Mouse (Mus musculus) frontal cortex, postnatal 10 days (tissue): ENCODE data around the gene Akap1.

ENCODE experiments used
- DNase-seq, 2 experiments: peaks; one replicate each; pipeline ENCODE4 v3.0.0; 2022; ENCODE audit warnings: low spot score in 2 of 2, mixed read lengths in 1 of 2

Gene Akap1

DNA sequence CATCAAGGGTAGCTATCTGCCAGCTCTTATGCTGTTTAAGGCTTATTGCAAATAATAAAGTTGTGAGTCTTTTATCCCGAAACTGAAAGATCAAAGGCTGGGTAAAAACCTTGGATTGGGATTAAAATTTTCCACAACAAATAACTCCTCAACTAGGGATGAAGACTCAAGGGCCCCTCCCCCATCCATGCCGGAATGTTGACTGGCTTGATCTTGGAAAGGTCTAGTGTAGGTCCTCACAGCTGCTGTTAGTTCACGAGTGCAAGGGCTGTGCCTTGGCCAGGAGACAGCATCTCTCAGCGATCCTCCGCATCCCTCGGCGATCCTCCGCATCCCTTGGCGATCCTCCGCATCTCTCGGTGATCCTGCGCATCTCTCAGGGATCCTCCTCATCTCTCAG, 13.6 kb upstream of the Akap1 start:
- no peak for DNase-seq

DNA sequence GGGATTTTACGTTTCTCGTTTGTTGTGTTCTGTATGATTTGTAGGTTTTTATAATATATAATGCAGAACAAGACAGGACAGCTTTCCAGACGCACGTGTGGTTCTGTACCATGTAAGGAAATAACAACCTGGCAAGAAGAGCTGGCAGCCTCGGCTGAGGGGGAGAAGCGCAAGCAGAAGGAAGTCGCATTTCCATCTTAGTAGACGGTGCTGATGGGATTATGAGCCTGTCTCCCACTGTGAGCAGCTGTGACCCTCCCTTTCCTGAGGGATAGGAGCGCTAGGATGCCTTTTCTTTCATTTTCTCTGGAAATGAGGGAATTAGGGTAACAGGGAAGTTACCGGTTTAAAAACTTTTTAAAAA, 9.3 kb upstream of the Akap1 start:
- DNase-seq: no peak

DNA sequence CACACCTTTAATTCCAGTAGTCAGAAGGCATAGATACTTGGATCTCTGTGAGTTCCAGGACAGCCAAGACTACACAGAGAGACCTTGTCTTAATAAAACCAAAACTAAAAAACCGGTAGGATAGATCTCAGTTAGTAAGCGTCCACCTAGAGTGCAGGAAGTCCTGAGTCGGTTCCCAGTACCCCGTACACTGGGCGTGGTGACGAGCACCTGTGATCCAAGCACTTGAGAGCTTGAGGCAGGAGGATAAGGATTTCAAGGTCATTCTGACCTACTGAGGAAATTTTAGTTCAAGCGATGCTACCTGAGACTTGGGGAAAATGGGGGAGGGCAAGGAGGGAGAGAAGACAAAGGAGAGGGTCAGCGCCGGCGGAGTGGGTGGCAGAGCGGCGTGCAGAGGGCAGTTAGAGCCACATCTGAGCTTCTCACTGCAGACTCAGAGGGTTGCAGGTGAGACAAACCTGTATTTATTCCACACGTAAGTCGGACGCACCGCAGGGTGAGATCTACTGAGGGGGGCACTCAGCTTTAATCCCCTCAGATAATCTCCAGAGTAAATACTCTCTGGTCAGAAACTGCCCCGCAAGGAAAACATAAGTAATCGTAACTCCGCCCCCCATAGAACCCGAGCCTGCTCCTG, 8.8 kb upstream of the Akap1 start:
- no peak for DNase-seq

GRCm38 (mm10) chr11:88869443-88869842, 5.1 kb upstream of the Akap1 start:
- DNase-seq: no peak

DNA sequence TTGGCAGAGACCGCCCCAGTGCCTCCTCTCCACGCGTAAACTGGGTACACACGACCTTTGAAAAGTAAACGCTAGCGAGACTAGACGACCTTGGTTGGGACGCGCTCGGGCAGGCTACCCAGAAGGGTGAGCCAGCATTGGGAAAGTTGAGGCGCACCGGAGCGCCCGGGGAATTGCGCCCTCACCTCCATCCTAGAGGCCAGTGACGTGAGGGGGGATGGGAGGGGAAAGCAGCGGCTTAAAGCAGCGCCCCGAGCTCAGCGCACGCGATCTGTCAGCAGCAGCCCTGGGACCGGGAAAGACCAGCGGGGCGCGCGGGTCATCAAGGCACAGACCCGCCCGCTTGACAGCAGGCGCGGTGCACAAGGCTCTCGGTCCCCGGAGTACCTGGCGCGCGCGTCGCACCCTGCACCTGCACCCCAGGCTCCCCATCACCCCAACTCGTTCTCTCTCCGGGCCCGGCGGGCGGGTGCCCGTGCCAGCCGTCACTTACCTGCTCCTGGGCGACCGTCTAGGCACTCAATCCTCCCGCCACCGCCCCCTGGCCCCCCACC, 405 bp downstream of the Akap1 start:
- peak in 1 of 2 experiments; percentile 40 for DNase-seq

DNA sequence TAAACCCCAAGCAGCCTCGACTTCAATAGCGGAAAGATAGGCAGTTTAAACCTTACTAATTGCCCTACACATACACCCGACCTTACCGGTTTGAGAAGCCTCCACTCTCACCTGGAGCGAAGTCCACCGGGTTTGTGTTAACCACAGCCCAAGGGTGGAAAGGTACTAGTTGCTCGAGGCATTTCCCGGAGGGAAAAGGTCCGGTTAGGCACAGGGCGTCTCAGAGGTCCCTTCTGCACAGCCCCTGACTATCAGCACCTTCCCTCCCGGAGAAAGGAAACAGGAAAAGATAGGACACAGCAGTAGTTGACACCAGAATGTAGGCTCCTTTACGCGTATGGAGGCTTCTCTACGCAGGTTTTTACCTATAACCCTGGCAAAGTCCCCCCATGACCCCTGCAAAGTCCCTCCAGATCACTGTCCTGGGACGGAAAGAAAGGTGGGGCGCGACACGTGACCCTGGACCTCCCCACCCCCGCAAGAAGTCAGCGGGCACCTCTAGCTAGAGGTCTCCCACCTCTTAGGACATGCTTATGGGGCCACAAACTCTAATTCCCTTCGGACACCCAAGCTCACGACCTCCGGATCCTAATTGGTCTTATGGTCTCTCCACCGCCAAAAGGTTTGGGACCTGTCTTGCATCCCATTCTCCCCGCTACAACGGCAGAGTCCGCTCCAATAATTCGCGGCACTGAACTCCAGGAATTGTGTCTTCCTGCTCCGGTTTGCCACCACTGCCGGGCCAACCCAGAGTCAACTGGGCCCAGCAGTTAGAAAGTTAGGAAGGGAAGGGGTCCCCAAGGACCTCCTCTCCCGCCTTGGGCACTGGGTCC, 1.1 kb downstream of the Akap1 start:
- no peak for DNase-seq

DNA sequence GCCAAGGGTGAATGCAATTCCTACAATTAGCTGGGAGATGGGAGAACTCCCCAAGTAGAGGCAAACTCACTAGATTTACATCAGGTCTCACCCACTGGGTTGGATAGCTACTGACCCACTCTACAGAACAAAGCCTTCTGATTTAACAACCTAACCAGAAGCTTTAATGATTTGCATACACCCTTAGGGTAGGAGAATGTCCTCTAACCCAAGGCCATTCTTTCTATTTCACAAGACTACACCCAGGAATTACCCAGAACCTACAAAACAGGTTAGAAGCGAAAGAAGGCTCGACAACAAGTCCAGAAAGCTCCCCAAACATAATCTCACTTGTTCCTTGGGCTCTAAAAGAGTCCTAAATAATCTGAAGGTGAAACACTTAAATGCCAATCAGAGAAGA, 2.0 kb downstream of the Akap1 start:
- no peak for DNase-seq

DNA sequence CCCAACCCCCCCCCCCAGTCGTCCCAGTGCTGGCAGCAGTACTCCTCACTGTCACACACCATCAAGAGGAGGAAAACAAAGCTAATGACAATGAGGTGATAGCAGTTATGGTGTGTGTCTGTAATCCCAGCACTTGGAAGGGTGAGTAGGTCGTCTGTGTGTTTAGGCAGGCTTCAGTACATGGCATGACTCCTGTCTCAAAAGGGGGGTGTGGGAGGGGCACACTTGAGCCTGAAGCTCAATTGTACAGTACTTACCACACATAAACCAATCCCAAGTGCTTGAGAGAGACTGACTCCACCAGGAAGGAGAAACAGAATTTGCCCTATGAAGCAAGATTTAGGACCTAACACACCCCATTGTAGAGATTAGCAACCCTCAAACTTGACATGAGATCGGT, 3.3 kb downstream of the Akap1 start:
- DNase-seq: no peak

GRCm38 (mm10) chr11:88860641-88861040, 3.7 kb downstream of the Akap1 start:
- no peak for DNase-seq

DNA sequence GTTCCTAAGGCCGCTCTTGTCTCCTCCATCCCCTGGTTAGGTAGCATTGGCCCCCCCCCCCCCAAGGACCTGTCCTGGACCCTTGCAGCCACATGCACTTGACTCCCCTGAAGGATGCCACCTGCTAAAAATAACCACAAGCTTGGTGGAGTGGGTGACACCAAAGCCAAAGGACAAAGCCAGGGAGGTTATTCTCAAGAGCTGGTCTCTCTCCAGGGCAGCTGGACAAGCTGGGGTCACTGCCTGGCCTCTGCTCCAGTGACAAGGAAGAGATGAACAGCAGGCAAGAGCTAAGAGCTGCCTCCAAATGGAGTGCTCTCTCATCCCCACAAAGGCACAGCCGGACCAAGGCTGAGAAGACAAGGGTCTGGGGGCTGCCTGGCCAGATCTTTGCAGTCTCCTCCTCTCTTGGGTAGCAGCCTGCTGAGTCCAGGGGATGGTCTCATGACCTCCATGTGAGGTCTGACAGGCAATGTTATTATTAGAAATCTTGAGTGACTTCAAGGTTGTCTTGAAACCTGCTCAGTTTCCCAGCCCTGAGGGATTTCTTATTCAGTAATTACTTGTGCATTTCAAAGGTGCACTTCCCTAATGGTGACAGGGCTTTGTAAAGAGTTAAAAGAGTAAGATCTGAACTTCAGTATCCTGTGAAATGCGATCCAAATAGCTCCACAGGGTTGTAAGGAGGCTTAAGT, 6.9 kb downstream of the Akap1 start:
- DNase-seq: no peak

DNA sequence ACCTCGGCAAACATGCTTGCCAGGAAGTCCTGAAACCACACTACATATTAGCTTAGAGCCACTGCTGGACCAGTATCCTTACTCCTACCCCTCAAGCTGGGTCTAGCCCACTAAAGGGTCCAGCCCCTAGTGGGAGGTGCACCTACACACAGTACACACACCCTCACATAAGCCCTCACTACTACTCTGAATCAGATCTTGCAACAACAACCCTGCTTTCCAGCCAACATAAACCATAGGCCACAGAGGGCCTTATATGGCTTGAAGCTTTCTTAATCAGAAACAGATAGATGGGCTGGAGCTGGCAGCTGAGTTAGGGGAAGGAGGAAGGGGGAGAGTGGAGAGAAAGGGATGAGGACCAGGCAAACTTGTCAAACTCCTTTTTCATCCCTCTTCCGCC, 8.0 kb downstream of the Akap1 start:
- no peak for DNase-seq

DNA sequence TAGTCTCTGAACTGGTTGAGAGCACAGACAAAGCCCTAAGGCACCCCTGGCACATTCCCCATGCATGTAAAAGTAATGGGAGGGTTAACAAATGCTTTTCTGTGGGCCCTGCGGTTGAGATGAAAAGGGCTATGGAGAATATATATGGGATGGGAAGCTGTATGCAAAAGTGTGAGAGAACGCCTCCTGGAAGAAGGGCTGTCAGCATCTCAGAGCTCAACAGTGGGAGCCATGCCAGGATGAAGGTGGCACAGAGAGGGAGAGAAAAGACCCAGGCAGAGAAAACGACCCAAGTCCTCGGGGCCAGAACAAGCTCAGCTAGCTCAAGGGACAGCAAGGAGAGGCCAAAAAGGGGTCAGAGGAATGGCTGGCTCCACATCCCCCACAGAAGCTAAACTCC, 8.6 kb downstream of the Akap1 start:
- no peak for DNase-seq

DNA sequence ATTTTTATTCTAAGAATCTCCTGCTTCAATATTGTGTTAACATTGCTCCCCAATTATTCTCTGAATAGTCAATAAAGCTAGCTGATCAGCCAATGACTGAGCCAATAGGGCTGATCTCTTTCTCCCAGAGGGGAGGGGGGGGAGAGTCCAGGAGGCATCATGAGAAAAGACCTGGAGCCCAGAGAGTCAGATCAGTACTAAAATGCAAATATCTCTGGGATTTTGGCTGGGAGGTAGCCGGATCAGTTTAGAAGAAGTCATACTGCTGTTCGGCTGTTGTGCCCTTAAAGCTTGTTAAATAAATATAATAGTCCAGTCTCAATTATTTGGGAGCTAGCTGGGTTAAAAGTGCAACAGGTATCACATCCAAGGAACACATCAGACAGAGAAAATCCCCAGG, 10.8 kb downstream of the Akap1 start:
- DNase-seq: no peak

DNA sequence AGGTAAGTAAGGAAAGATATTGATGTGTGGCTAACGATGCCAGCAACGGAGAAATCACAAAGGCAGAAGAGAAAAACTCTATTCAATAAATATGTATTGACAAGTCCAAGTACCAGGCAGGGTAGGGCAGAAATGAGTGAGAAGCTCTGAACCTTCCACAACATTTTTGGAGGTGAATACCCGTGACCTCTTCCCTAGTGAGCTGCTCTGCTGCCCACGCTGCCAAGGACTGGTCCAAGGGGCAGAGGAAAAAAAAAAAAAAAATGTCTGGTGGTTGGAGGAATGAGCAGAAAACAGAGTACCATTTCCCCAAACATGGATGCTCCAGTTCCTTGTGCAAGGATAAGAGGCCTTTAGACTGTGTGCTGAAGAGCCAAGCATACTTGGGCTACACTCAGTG, 11.6 kb downstream of the Akap1 start:
- no peak for DNase-seq

DNA sequence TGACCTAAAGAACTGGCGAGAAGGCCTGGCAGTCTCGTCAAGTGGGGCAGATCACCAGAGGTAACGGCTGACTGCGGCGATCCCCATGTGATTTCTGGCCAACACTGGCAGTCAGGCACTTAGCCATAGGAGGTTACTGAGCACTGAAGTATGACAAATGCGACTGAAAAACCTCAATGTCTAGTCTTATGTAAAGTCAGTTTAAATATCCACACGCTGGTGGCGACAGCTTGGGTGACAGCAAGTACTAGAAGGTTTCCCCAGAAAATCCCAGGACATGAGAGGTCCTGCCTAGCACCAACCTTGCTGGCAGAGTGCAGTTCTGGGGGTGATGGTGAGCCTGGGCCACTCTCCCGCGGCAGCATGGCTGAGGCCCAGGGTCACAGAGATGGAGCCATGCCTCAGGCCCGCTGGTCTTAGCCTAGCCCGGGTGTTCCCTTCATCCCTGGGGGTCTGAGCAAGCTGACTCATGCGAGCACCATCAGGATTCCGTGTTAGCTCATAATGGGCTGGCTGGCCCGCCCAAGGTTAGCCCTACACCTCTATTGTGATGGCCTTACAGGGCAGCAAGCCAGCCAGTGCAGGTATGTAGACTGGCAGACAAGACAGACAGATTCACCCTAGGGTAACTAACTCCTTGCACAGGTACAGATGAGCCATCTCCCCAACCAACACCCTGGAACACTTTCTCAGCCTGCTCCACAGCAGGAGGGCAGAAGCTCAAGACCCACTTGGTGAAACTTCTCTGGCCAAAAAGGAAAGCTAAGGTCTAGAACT, 13.1 kb downstream of the Akap1 start:
- no peak for DNase-seq

GRCm38 (mm10) chr11:88849732-88850131, 14.7 kb downstream of the Akap1 start:
- DNase-seq: no peak

GRCm38 (mm10) chr11:88849284-88849683, 15.1 kb downstream of the Akap1 start:
- DNase-seq: peak; percentile 46 to 49

- DNase-seq: peak in 1 of 2 experiments; percentile 44
These were observed 15.8 kb downstream of the Akap1 start for GRCm38 (mm10) chr11:88848590-88848989.

GRCm38 (mm10) chr11:88847281-88848006, 16.9 kb downstream of the Akap1 start:
- no peak for DNase-seq

DNA sequence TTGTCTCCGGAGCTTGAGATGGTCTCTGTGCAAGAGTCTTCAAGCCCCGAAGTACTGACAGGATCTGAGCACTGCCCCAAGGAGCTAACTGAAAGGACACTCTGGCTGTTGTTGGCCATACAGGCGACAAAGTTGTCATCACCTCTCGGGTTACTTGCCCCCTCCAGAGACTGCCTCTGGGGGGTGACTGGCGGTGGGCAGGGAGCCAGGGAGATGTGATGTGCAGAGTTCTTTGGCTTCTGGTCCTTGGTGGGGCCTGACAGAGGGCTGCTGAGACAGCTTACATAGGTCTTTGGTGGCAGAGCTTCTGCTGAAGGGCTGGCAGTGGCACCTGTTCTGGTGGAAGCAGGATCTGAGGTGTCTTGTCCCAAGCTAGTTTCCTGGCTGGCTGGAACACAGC, 20.0 kb downstream of the Akap1 start:
- DNase-seq: no peak

GRCm38 (mm10) chr11:88843305-88843704, 21.1 kb downstream of the Akap1 start:
- DNase-seq: no peak
